Mouse (Mus musculus) hindbrain, embryonic 13.5 days (tissue): ENCODE measurements around the gene Ercc8. TPM values are rescaled to one million over a fixed set of nuclear protein-coding genes. Genes with fewer than 3 reads are reported as not detected.

Experiments used
- ATAC-seq: fragments of 200-750 bp; cut with Nextera tagmentation; 2 replicates; pipeline ENCODE4 v1.8.0; 2017; ENCODE audit warnings: moderate TSS enrichment; ENCODE audit not compliant: low FRiP score
- H3K27ac ChIP-seq: fragments of 300-500 bp; sonication (generic); 2 replicates; pipeline ENCODE4 v1.5.1; 2015; ENCODE audit warnings: inconsistent platforms, mild to moderate bottlenecking, moderate library complexity
- H3K27me3 ChIP-seq: fragments of 300-500 bp; sonication (generic); 2 replicates; pipeline ENCODE4 v1.6.1; 2015; ENCODE audit warnings: mild to moderate bottlenecking, inconsistent platforms
- H3K36me3 ChIP-seq: fragments of 300-500 bp; sonication (generic); 2 replicates; pipeline ENCODE4 v1.6.1; 2015; ENCODE audit warnings: mild to moderate bottlenecking, inconsistent platforms
- H3K4me1 ChIP-seq: fragments of 300-500 bp; sonication (generic); replicated peaks from 2 replicates; pipeline ENCODE4 v1.6.1; 2015; ENCODE audit warnings: inconsistent platforms
- H3K4me2 ChIP-seq: fragments of 300-500 bp; sonication (generic); 2 replicates; pipeline ENCODE4 v1.6.1; 2015; ENCODE audit warnings: inconsistent platforms, mild to moderate bottlenecking, moderate library complexity
- H3K4me3 ChIP-seq: fragments of 300-500 bp; sonication (generic); 2 replicates; pipeline ENCODE4 v1.5.1; 2015; ENCODE audit warnings: mild to moderate bottlenecking, inconsistent platforms
- H3K9ac ChIP-seq: fragments of 300-500 bp; sonication (generic); 2 replicates; pipeline ENCODE4 v1.6.1; 2015; ENCODE audit warnings: mild to moderate bottlenecking, inconsistent platforms
- H3K9me3 ChIP-seq: fragments of 300-500 bp; sonication (generic); 2 replicates; pipeline ENCODE4 v1.6.1; 2016; ENCODE audit warnings: inconsistent platforms
- WGBS: fragments of 180-500 bp; shearing (Covaris S2); methylation state at CpG from one replicate; pipeline ENCODE4 v1.1.7; 2015; 5-methylcytosine and 5-hydroxymethylcytosine counted together
- polyA plus RNA-seq: library from polyadenylated mRNA; unstranded; fragments of >200 nt; fragmentation: Nextera tagmentation; extraction: Ambion mirVana; gene quantifications from 2 replicates; pipeline ENCODE4 v1.2.1, GENCODE M21; 2015

The Ercc8 gene
- polyA plus RNA-seq, 1 experiment from 2014 or later, result 24.8 TPM

- Histone ChIP-seq H3K36me3 (no peaks in the 10 kb centered on the region), H3K4me1 (no peaks in the 10 kb centered on the region), H3K27me3 (peaks cover 10% of the 10 kb centered on the region), H3K4me3 (no peak overlapping the region), H3K4me2 (no peak overlapping the region), H3K27ac (no peak overlapping the region), H3K9ac (no peak overlapping the region), H3K9me3 (no peaks in the 10 kb centered on the region)
- WGBS, result 74% methylated on average over 5 of the region's 5 CpGs
- no peak for ATAC-seq
Measured at GRCm38 (mm10) chr13:108208090-108208489, 49.6 kb downstream of the Ercc8 start.

DNA sequence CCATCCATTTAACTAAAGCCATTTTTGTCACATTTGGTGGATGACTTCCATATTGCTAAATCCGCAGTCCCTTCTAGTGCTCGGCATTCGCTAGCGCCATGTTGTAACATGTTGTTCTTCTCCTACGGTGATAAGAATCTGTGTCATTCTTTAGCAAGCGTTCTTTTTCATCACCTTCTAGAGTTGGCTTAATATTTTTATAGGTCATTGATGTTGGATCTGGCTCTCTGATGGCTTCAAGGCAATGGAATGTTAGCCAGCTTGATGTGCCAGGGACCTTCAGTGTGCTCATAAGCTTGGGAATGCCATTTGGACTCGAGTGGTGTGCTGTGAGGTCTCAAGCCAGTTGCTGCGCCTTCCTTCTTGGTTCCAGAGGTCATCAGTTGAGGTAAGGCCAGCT, 52.4 kb downstream of the Ercc8 start:
- Histone ChIP-seq H3K4me1 (peaks cover 12% of the 10 kb centered on the region), H3K36me3 (no peaks in the 10 kb centered on the region), H3K27ac (no peak overlapping the region), H3K9me3 (no peaks in the 10 kb centered on the region), H3K4me3 (no peak overlapping the region), H3K27me3 (peaks cover 37% of the 10 kb centered on the region), H3K4me2 (no peak overlapping the region), H3K9ac (no peak overlapping the region)
- no peak for ATAC-seq
- WGBS, result 93% methylated on average over 8 of the region's 8 CpGs

GRCm38 (mm10) chr13:108212397-108213018, 54.0 kb downstream of the Ercc8 start:
- Histone ChIP-seq H3K4me1 (peaks cover 12% of the 10 kb centered on the region), H3K9me3 (no peaks in the 10 kb centered on the region), H3K4me2 (no peak overlapping the region), H3K4me3 (no peak overlapping the region), H3K36me3 (no peaks in the 10 kb centered on the region), H3K27me3 (peaks cover 46% of the 10 kb centered on the region), H3K27ac (no peak overlapping the region), H3K9ac (no peak overlapping the region)
- no peak for ATAC-seq
- WGBS, result 50% methylated on average over 5 of the region's 5 CpGs

DNA sequence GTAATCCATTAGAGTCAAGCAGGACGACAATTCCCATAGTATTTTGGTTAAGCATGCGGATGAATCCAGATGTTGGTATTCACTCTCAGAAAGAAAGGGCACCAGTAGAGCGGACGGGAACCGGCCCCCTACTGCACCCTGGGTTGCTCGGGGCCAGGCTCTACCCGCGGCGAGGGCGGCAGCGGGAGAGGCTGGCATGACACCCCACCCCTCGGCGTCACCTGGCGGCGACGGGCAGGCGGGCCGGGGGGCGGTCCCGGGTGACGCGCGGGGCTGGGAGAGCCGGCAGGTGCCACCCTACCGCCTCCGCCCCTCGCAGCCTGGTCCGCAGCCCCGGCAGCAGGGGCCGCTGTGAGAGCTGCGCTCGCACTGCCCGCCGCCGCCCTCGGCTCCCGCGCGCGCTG, 55.6 kb downstream of the Ercc8 start, which contains the start of gene Elovl7:
Gene Elovl7, plus strand, starts transcription at position 324 of the 404 bp plus-strand sequence.
- Histone ChIP-seq H3K27ac (no peak within 1 kb of the TSS), H3K27me3 (peaks cover 53% of the 10 kb centered on the region), H3K4me2 (peak within 1 kb of the TSS; percentile 100), H3K9ac (peak within 1 kb of the TSS; percentile 78), H3K4me3 (peak within 1 kb of the TSS; percentile 77), H3K36me3 (no peaks in the 10 kb centered on the region), H3K9me3 (no peaks in the 10 kb centered on the region), H3K4me1 (peaks cover 12% of the 10 kb centered on the region)
- peak; percentile 91 for ATAC-seq
- under 1% methylated on average over 39 of the region's 40 CpGs for WGBS

DNA sequence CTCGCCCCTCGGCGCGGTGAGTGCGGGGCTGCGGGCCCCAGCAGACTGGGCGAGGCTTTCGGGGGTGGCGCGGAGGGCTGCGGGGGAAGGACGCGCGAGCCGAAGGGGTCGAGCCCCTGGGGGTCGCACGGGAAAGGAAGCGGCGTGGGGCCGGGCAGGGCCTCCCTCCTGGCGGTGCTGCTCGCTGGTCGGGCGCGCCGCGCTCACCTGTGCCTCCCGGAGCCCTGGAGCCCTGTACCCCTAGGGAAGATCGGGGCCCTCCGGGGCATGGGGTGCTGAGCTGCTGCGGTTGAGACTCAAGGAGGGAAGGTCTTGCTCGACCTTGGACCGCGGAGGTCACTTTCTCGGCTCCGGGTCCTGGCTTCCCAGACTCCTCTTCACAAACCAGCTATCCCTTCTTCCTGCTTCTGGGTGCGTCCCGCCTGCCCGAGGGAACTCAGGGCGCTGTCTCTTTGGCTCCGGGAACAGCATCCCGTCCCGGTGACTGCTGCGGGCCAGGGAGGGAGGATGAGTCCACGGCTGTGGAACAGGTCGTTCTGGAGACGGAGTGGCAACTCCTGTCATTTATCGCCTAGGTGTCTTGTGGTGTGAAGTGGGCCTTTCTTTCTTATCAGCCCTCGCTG, 56.1 kb downstream of the Ercc8 start:
- under 1% methylated on average over 49 of the region's 50 CpGs for WGBS
- H3K27me3 ChIP-seq, result peaks cover 53% of the 10 kb centered on the region
- peak overlapping the region; percentile 78 for H3K9ac ChIP-seq
- H3K27ac ChIP-seq, result no peak overlapping the region
- no peaks in the 10 kb centered on the region for H3K9me3 ChIP-seq
- H3K4me1 ChIP-seq, result peaks cover 12% of the 10 kb centered on the region
- peak overlapping the region; percentile 100 for H3K4me2 ChIP-seq
- ATAC-seq, result peak; percentile 81; the same call in 1 of the 2 replicates
- H3K36me3 ChIP-seq, result no peaks in the 10 kb centered on the region
- peak overlapping the region; percentile 77 for H3K4me3 ChIP-seq

DNA sequence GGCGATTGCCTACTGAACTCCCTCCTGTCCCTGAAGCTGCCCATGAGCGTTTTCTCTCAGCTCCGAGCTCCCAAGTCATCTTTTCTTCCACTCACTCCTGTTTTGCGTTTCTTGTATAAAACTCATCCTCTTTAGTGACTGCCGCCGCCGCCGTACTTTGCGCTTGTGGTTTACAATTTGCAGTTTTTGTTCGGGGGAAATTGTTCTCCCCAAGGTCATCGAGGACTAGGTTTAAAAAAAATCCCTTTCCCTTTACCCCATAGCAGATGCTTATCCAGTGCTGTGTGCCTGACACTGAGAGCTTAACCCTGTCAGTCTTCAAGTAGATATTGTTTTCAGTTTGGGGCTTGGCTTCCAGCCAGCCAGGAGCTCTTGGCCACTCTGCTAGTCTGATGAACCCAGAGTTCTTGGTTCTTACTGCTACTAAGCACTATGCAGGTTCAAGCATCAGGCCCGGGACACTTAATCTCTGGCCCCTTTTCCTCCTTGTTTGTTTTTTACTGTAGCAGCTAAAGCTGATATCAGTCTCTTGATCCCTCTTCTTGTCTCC, 56.8 kb downstream of the Ercc8 start:
- WGBS, result 2% methylated on average over 12 of the region's 12 CpGs
- H3K36me3 ChIP-seq, result no peaks in the 10 kb centered on the region
- H3K9ac ChIP-seq, result peak overlapping the region; percentile 78; the same call in 1 of the 2 replicates
- ATAC-seq, result no peak
- peaks cover 12% of the 10 kb centered on the region for H3K4me1 ChIP-seq
- peak overlapping the region; percentile 77 for H3K4me3 ChIP-seq
- peak overlapping the region; percentile 100 for H3K4me2 ChIP-seq
- H3K27ac ChIP-seq, result no peak overlapping the region
- no peaks in the 10 kb centered on the region for H3K9me3 ChIP-seq
- H3K27me3 ChIP-seq, result peaks cover 53% of the 10 kb centered on the region

DNA sequence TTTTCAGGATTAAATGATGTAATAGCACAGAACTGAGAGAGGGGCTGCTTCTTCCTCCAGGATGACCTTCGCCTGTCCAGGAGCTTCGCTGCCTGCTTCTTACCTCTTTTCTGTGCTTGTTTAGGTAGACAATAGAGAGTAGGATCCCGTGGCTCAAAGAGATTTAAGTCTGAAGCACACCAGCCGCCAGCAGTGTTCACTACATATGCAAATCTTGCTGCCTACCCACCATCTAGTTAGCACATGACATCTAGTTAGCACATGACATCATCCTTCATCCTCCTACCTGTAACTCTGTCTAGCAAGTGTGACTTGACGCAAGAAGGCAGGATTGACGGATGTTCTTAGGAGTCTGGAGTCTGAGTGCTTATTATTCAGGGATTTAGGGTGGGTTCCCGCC, 61.2 kb downstream of the Ercc8 start:
- 73% methylated on average over 7 of the region's 7 CpGs for WGBS
- ATAC-seq, result no peak

DNA sequence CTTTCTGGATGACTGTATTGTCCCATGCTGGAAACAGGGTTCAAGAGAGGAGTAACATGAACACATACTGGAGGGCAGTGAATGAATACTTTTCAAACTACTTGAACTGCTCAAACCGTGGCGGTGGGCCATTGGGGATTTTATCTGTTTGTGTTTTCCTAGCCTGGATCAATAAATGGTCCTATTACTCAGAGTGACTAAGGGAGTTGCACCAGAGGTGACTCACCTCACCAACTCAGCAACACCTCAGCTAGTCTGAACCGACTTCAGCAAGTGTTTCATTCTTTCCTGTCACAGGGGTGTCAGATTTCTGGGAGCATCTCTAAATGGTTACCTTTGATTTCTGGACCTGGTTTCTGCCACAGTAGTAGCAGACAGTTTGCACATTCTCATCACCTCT, 70.7 kb downstream of the Ercc8 start:
- ATAC-seq, result no peak
- WGBS, result 84% methylated on average over 3 of the region's 3 CpGs
- H3K27me3 ChIP-seq, result no peaks in the 10 kb centered on the region

More for the DNA sequence above, 61.2 kb downstream of the Ercc8 start:
- H3K4me3 ChIP-seq, result no peak overlapping the region
- H3K4me1 ChIP-seq, result peaks cover 7% of the 10 kb centered on the region
- H3K9me3 ChIP-seq, result no peaks in the 10 kb centered on the region
- no peak overlapping the region for H3K27ac ChIP-seq
- H3K36me3 ChIP-seq, result no peaks in the 10 kb centered on the region
- peaks cover 27% of the 10 kb centered on the region for H3K27me3 ChIP-seq
- no peak overlapping the region for H3K4me2 ChIP-seq
- no peak overlapping the region for H3K9ac ChIP-seq

GRCm38 (mm10) chr13:108229634-108230330, 71.3 kb downstream of the Ercc8 start:
- WGBS, result 66% methylated on average over 6 of the region's 6 CpGs
- H3K4me2 ChIP-seq, result no peak overlapping the region

More for the DNA sequence above, 70.7 kb downstream of the Ercc8 start:
- H3K9ac ChIP-seq, result no peak overlapping the region
- no peak overlapping the region for H3K4me3 ChIP-seq
- no peaks in the 10 kb centered on the region for H3K9me3 ChIP-seq
- H3K36me3 ChIP-seq, result no peaks in the 10 kb centered on the region
- no peaks in the 10 kb centered on the region for H3K4me1 ChIP-seq
- no peak overlapping the region for H3K4me2 ChIP-seq
- no peak overlapping the region for H3K27ac ChIP-seq

GRCm38 (mm10) chr13:108240012-108240411, 81.5 kb downstream of the Ercc8 start:
- H3K27me3 ChIP-seq, result no peaks in the 10 kb centered on the region
- no peak overlapping the region for H3K4me3 ChIP-seq
- H3K36me3 ChIP-seq, result no peaks in the 10 kb centered on the region
- no peak for ATAC-seq
- no peak overlapping the region for H3K9ac ChIP-seq
- no peaks in the 10 kb centered on the region for H3K9me3 ChIP-seq
- H3K27ac ChIP-seq, result no peak overlapping the region
- no peak overlapping the region for H3K4me2 ChIP-seq
- WGBS, result 81% methylated on average over 4 of the region's 4 CpGs
- H3K4me1 ChIP-seq, result no peaks in the 10 kb centered on the region

More at GRCm38 (mm10) chr13:108229634-108230330, 71.3 kb downstream of the Ercc8 start:
- Histone ChIP-seq H3K4me3 (no peak overlapping the region), H3K36me3 (no peaks in the 10 kb centered on the region), H3K27ac (no peak overlapping the region), H3K9ac (no peak overlapping the region), H3K9me3 (no peaks in the 10 kb centered on the region), H3K27me3 (no peaks in the 10 kb centered on the region), H3K4me1 (no peaks in the 10 kb centered on the region)
- no peak for ATAC-seq

DNA sequence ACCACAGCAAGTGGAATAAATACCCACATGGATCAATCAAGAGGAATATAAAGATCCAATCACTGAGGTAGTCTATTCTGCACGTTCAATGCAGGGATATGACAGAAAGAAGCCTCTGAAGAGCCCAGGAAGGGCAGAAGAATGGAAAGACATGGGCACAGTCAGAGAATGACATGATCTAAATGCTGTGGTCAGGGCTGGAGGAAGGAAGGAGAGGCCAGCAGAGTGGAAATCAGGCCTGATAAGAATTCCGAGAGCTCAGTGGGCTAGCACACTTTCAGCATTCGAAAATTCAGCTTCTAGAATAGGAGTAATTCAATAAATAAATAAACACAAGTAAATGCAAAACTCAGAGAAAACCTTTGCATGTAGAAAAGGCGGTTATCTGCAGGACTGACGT, 83.2 kb downstream of the Ercc8 start:
- Histone ChIP-seq H3K9ac (no peak overlapping the region), H3K9me3 (no peaks in the 10 kb centered on the region), H3K27me3 (no peaks in the 10 kb centered on the region), H3K27ac (no peak overlapping the region), H3K4me3 (no peak overlapping the region), H3K4me1 (no peaks in the 10 kb centered on the region), H3K36me3 (no peaks in the 10 kb centered on the region), H3K4me2 (no peak overlapping the region)
- ATAC-seq, result no peak
- 80% methylated on average over 5 of the region's 5 CpGs for WGBS
